Mouse (Mus musculus): Measurements from ENCODE around the gene Zfp446. TPM values are rescaled to one million over a fixed set of nuclear protein-coding genes. Genes with fewer than 3 reads are reported as not detected.

The Zfp446 gene
- polyA plus RNA-seq, 1 experiment from 2014 or later: 5.7 TPM

DNA sequence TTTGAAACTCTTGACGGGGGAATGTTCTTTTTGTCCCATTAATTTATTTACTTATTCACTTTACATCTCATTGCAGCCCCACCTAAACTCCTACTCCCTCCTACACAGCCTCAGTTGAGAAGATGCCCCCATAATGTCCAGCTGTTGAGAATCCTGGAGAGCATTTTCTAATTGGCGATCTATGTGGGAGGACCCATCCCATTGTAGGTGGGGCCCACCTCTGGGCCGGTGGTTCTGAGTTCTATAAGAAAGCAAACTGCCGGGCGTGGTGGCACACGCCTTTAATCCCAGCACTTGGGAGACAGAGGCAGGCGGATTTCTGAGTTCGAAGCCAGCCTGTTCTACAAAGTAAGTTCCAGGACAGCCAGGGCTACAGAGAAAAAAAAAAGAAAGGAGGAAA is 9.3 kb downstream of the Zfp446 start:
- no peak for DNase-seq (ENCODE audit: low spot score)

- peak; percentile 39 for DNase-seq (ENCODE audit: low spot score)
Measured at GRCm38 (mm10) chr7:12987409-12988189, 10.0 kb downstream of the Zfp446 start.

- DNase-seq (ENCODE audit: low spot score): peak; percentile 63
Measured at GRCm38 (mm10) chr7:12992222-12992621, 14.6 kb downstream of the Zfp446 start.

DNA sequence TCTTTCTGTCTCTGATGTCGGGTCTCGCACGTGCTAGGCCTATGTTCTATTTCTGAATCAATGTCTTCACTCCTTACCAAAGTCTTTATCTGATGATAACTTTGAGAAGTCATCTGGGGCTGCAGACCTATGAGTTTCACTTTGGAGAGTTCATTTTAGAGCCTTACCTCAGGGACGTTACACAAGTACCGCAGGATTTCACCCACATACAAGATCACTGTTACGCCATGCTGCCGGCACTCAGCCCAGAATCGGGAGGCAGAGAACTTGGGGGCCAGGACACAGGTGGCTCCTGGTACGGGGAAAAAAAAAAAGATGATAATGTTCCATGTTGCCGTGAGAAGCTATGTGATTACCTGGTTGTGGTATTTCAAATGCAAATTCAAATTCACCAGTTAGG is 15.5 kb downstream of the Zfp446 start:
- no peak for DNase-seq (ENCODE audit: low spot score)

GRCm38 (mm10) chr7:12995862-12996261 is 18.2 kb downstream of the Zfp446 start:
- DNase-seq (ENCODE audit: low spot score): no peak

DNA sequence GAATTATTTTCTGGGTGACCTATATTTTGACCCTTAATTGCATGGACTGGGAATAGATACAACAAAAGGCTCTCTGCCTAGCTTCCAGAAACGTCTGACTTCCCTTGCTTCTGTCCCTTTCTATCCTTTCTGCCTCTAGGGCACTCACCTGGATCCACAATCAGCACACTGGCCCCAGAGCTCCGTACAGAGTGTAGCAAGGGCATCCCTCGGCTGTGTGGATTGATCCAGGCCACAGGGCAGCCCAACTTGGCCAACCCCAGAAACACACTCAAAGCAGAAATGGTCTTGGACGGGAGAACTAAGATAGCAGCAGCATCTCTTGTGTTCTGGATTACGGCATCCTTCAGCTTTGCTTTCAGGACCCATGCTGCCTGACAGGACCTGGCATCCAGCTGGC is 19.6 kb downstream of the Zfp446 start:
- no peak for DNase-seq (ENCODE audit: low spot score)

- DNase-seq (ENCODE audit: low spot score): no peak
Measured at GRCm38 (mm10) chr7:12998053-12998452, 20.4 kb downstream of the Zfp446 start, which contains the start of gene Slc27a5. Gene Slc27a5, minus strand, starts transcription at chr7:12998192.

- DNase-seq (ENCODE audit: low spot score): no peak
Measured at GRCm38 (mm10) chr7:12998851-12999250, 21.2 kb downstream of the Zfp446 start, which contains the start of gene Trim28. Gene Trim28, plus strand, starts transcription at chr7:12999114.

GRCm38 (mm10) chr7:13001584-13001983 is 23.9 kb downstream of the Zfp446 start:
- no peak for DNase-seq (ENCODE audit: low spot score)

DNA sequence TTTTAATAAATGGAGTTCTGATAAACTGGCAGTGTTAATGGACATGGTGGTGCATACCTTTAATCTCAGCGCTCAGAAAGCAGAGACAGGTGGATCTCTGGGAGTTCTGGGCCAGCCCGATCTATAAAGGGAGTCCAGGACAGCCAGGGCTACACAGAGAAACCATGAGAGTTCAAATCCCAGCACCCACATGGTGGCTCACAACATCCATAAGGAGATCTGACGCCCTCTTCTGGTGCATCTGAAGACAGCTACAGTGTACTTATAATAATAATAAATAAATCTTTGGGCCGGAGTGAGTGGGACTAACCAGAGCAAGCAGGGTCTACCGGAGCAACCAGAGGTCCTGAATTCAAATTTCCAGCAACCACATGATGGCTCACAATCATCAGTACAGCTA is 25.7 kb downstream of the Zfp446 start:
- DNase-seq (ENCODE audit: low spot score): no peak

- no peak for DNase-seq (ENCODE audit: low spot score)
Measured at GRCm38 (mm10) chr7:13006011-13006410, 28.4 kb downstream of the Zfp446 start.

- no peak for DNase-seq (ENCODE audit: low spot score)
Measured at GRCm38 (mm10) chr7:13006531-13006930, 28.9 kb downstream of the Zfp446 start.

GRCm38 (mm10) chr7:13007341-13008092 is 29.9 kb downstream of the Zfp446 start:
- DNase-seq (ENCODE audit: low spot score): no peak

DNA sequence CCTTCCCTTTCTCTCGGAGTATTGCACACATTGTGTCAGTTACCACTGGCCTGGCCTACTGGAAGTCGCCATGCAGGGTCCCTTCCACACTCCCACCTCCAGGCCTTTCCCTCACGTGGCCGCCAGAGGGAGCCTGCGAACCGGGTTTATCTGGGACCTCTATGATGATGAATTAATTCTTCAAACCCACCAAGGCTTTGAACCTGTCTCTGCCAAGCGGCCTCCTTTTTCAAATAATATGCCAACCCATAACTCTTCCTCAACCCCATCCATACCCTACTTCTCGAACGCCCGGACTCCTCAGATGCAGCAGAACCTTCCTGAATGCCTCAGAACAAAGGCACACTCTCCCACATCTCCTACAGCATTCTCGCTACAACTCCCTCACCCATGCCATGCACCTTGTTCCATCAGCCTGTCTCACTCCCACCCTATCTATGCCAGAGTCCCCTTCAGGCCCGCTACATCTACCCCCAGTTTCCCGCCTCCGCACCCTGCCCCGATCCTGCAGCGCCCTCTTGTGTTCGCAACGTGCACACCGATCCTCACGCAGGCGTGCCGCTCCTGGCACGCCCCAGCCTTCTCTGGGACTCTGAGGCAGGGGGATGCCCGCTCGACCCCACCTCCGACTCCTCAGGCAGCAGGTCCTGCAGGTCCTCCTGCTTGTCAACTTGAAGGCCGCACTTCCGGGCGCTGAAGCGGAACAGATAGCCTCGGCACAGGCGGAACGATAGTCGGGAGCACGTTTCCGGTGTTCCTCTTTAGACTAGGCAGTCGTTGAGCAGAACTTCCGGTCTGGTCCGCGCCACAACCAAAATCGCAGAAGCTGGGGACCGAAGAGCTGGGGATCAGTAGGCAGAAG is 31.7 kb downstream of the Zfp446 start:
- DNase-seq (ENCODE audit: low spot score): peak; percentile 95

DNA sequence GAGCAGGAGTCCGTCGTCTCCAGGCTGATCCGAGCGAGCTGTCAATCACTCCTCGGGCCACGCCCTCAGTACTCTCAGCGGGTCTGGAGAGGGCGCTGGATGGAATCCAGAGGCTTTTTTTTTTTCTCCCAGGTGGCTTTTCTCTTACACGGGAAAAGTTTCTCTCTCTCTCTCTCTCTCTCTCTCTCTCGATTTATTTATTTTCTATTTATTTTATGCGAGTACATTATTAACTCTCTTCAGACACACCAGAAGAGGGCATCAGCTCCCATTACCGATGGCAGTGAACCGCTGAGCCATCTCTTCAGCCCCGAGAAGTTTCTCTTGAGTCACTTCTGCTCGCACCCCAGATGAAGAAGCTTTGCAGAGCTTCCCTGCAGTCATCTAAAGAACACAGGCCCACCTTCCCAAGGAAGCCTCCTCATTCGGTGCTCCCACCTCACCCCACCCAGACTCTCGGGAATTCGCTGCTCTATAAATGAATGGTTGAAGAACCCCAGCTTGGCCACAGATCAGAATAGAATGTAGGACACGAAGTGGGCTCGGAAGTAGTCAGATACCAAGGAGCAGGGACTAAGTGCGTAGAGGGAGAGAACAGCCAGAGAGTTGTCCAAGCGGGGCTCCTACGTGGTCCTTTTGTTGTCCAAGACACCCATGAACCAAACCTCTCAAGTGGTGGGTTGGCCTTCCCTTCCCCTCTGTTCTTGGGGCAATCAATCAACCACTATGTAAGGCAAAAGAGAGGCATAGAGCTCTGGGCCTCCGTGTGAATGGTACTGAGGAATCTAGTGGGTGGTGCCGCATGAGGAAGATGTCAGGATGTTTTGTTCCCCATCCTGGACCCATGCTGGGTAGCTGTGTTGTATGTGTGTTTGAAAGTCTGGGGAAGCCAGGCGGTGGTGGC is 32.6 kb downstream of the Zfp446 start, which contains the start of gene Zbtb45:
Zbtb45 (minus strand) TSS at position 30 of the 904 bp plus-strand sequence.
- DNase-seq (ENCODE audit: low spot score): no peak

GRCm38 (mm10) chr7:13013671-13014070 is 36.0 kb downstream of the Zfp446 start:
- DNase-seq (ENCODE audit: low spot score): no peak

- DNase-seq (ENCODE audit: low spot score): no peak
Measured at GRCm38 (mm10) chr7:13014275-13014839, 36.7 kb downstream of the Zfp446 start.

- DNase-seq (ENCODE audit: low spot score): no peak
Measured at GRCm38 (mm10) chr7:13015217-13015616, 37.6 kb downstream of the Zfp446 start.

- peak; percentile 79 for DNase-seq (ENCODE audit: low spot score)
Measured at GRCm38 (mm10) chr7:13022773-13023535, 45.3 kb downstream of the Zfp446 start.
